Mouse (Mus musculus) olfactory bulb, adult 2 months (tissue): ENCODE results near the gene Lipt2.

Source experiments
- CTCF ChIP-seq: fragments of 200-500 bp; IDR thresholded peaks from 2 replicates; pipeline ENCODE4 v1.5.1; 2012; ENCODE audit warnings: low read depth, mild to moderate bottlenecking, low read length, moderate library complexity; ENCODE audit not compliant: insufficient read depth
- POLR2A ChIP-seq: fragments of 200-500 bp; IDR thresholded peaks from 2 replicates; pipeline ENCODE4 v1.6.1; 2012; ENCODE audit warnings: mild to moderate bottlenecking, low read depth, low read length, moderate library complexity; ENCODE audit not compliant: insufficient read depth

DNA sequence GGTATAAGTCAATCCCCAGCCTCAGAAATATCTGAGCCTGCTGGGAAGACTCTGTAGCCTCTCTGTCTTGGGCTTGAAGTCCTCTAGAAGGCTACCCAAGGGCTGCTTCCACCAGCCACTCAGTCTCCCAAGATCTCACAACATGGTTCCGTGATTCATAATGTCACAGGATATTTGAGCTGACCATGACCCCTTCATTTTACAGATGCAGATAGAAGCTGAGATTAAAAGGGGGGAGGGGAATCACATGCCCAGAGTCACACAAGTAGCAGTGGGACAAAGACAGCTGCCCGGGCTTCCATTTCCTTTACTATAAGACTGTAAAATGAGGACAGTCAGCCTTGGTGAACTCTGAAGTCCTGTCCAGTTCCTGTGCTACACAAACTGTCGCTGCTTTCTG, 22.5 kb downstream of the Lipt2 start:
- TF ChIP-seq CTCF: no peak
- no peak for TF ChIP-seq POLR2A
